Mouse (Mus musculus) MEL (cell line): Measurements from ENCODE around the gene Cyp4b1. TPM values are rescaled to one million over a fixed set of nuclear protein-coding genes. Genes with fewer than 3 reads are reported as not detected.

Experiments used
- DNase-seq: peaks from one replicate; pipeline ENCODE4 v3.0.0; 2011; ENCODE audit warnings: low read depth, low spot score
- H3K27ac ChIP-seq: 2 replicates; pipeline ENCODE4 v1.5.1; 2012; ENCODE audit warnings: low read depth, mild to moderate bottlenecking, control low read depth, low read length, moderate library complexity; ENCODE audit not compliant: control insufficient read depth
- H3K27me3 ChIP-seq, 2 experiments: fragments of 150-350 bp in 1 of 2; sonication (generic) in 1 of 2; 2 replicates each; pipeline ENCODE4 v1.6.1; 2012; ENCODE audit warnings: low read length in 2 of 2, mild to moderate bottlenecking in 2 of 2, improper control_type of control experiment in 1 of 2, moderate library complexity in 1 of 2; ENCODE audit not compliant: insufficient read depth in 2 of 2, control insufficient read depth in 1 of 2
- H3K36me3 ChIP-seq, 2 experiments: 2 replicates each; pipeline ENCODE4 v1.6.1; 2012 to 2014; ENCODE audit warnings: low read length in 2 of 2, improper control_type of control experiment in 1 of 2, inconsistent platforms in 1 of 2, mild to moderate bottlenecking in 1 of 2; ENCODE audit not compliant: insufficient read depth in 2 of 2, control insufficient read depth in 1 of 2
- H3K4me1 ChIP-seq, 2 experiments: fragments of 150-350 bp in 1 of 2; sonication (generic) in 1 of 2; 2 replicates each; pipeline ENCODE4 v1.6.1; 2012; ENCODE audit warnings: low read length in 2 of 2, improper control_type of control experiment in 1 of 2, mild to moderate bottlenecking in 1 of 2; ENCODE audit not compliant: insufficient read depth in 2 of 2, control insufficient read depth in 1 of 2
- H3K4me3 ChIP-seq, 2 experiments: fragments of 150-350 bp in 1 of 2; sonication (generic) in 1 of 2; 2 replicates each; pipeline ENCODE4 v1.5.1; 2012; ENCODE audit warnings: low read depth in 2 of 2, low read length in 2 of 2, mild to moderate bottlenecking in 2 of 2, moderate library complexity in 2 of 2, control low read depth in 1 of 2, improper control_type of control experiment in 1 of 2; ENCODE audit not compliant: control insufficient read depth in 1 of 2, insufficient read depth in 1 of 2
- H3K79me2 ChIP-seq: 2 replicates; pipeline ENCODE4 v1.6.1; 2012; ENCODE audit warnings: mild to moderate bottlenecking, low read length, moderate library complexity; ENCODE audit not compliant: control insufficient read depth, poor library complexity, insufficient read depth
- H3K9ac ChIP-seq: 2 replicates; pipeline ENCODE4 v1.6.1; 2012; ENCODE audit warnings: low read depth, mild to moderate bottlenecking, control low read depth, low read length, moderate library complexity; ENCODE audit not compliant: control insufficient read depth, poor library complexity, severe bottlenecking
- H3K9me3 ChIP-seq: fragments of 150-350 bp; sonication (generic); replicated peaks from 2 replicates; pipeline ENCODE4 v1.6.1; 2012; ENCODE audit warnings: mild to moderate bottlenecking, low read length, improper control_type of control experiment, moderate library complexity; ENCODE audit not compliant: insufficient read depth
- BHLHE40 ChIP-seq: IDR thresholded peaks from 2 replicates; pipeline ENCODE4 v1.6.1; 2012; ENCODE audit warnings: low read depth, mild to moderate bottlenecking, inconsistent platforms, low read length, improper control_type of control experiment, borderline replicate concordance
- CHD1 ChIP-seq: IDR thresholded peaks from 2 replicates; pipeline ENCODE4 v1.6.1; 2012; ENCODE audit warnings: low read depth, mild to moderate bottlenecking, inconsistent platforms, low read length, improper control_type of control experiment
- CHD2 ChIP-seq: IDR thresholded peaks from 2 replicates; pipeline ENCODE4 v1.6.1; 2011; ENCODE audit warnings: low read length, improper control_type of control experiment
- E2F4 ChIP-seq: IDR thresholded peaks from 2 replicates; pipeline ENCODE4 v1.6.1; 2011; ENCODE audit warnings: low read depth, low read length, improper control_type of control experiment, borderline replicate concordance
- ELF1 ChIP-seq: IDR thresholded peaks from 2 replicates; pipeline ENCODE4 v1.6.1; 2014; ENCODE audit warnings: low read depth, mild to moderate bottlenecking, inconsistent platforms, low read length, improper control_type of control experiment, moderate library complexity
- EP300 ChIP-seq, 2 experiments: IDR thresholded peaks; 2 replicates each; pipeline ENCODE4 v1.6.1; 2011; ENCODE audit warnings: improper control_type of control experiment in 2 of 2, low read length in 2 of 2, low read depth in 1 of 2, mild to moderate bottlenecking in 1 of 2
- ETS1 ChIP-seq: IDR thresholded peaks from 2 replicates; pipeline ENCODE4 v1.6.1; 2012; ENCODE audit warnings: low read depth, mild to moderate bottlenecking, inconsistent platforms, low read length, improper control_type of control experiment, moderate library complexity
- GABPA ChIP-seq: IDR thresholded peaks from 2 replicates; pipeline ENCODE4 v1.6.1; 2012; ENCODE audit warnings: low read depth, mild to moderate bottlenecking, inconsistent platforms, low read length, improper control_type of control experiment, moderate library complexity
- GATA1 ChIP-seq: IDR thresholded peaks from 2 replicates; pipeline ENCODE4 v1.6.1; 2011; ENCODE audit warnings: low read depth, low read length, improper control_type of control experiment
- MAFK ChIP-seq: IDR thresholded peaks from 2 replicates; pipeline ENCODE4 v1.6.1; 2011; ENCODE audit warnings: low read depth, mild to moderate bottlenecking, low read length, improper control_type of control experiment, borderline replicate concordance
- MAX ChIP-seq: IDR thresholded peaks from 2 replicates; pipeline ENCODE4 v1.6.1; 2011; ENCODE audit warnings: low read length, improper control_type of control experiment
- MEF2A ChIP-seq: IDR thresholded peaks from 2 replicates; pipeline ENCODE4 v1.6.1; 2014; ENCODE audit warnings: low read depth, mild to moderate bottlenecking, inconsistent platforms, low read length, improper control_type of control experiment; ENCODE audit not compliant: poor library complexity, insufficient replicate concordance, severe bottlenecking; ENCODE audit errors: extremely low read depth
- MXI1 ChIP-seq: IDR thresholded peaks from 2 replicates; pipeline ENCODE4 v1.6.1; 2011; ENCODE audit warnings: mild to moderate bottlenecking, low read depth, low read length, improper control_type of control experiment
- MYC ChIP-seq: IDR thresholded peaks from 2 replicates; pipeline ENCODE4 v1.6.1; 2011; ENCODE audit warnings: low read depth, mild to moderate bottlenecking, low read length, improper control_type of control experiment, moderate library complexity
- NELFE ChIP-seq: IDR thresholded peaks from 2 replicates; pipeline ENCODE4 v1.6.1; 2011; ENCODE audit warnings: low read depth, low read length, improper control_type of control experiment
- NRF1 ChIP-seq: IDR thresholded peaks from 2 replicates; pipeline ENCODE4 v1.6.1; 2014; ENCODE audit warnings: low read depth, mild to moderate bottlenecking, inconsistent platforms, low read length, improper control_type of control experiment, moderate library complexity; ENCODE audit not compliant: poor library complexity, insufficient read depth, severe bottlenecking
- POLR2A ChIP-seq, 2 experiments: IDR thresholded peaks; 2 replicates each; pipeline ENCODE4 v1.6.1; 2011 to 2012; ENCODE audit warnings: low read length in 2 of 2, mild to moderate bottlenecking in 2 of 2, control low read depth in 1 of 2, improper control_type of control experiment in 1 of 2, low read depth in 1 of 2, moderate library complexity in 1 of 2; ENCODE audit not compliant: control insufficient read depth in 1 of 2, insufficient read depth in 1 of 2, poor library complexity in 1 of 2
- POLR2AphosphoS2 ChIP-seq: IDR thresholded peaks from 2 replicates; pipeline ENCODE4 v1.6.1; 2011; ENCODE audit warnings: low read length, improper control_type of control experiment
- POLR2AphosphoS5 ChIP-seq: IDR thresholded peaks from 2 replicates; pipeline ENCODE4 v1.6.1; 2012; ENCODE audit warnings: low read depth, borderline replicate concordance, mild to moderate bottlenecking, inconsistent platforms, low read length, moderate library complexity, mixed read lengths
- RAD21 ChIP-seq: IDR thresholded peaks from 2 replicates; pipeline ENCODE4 v1.6.1; 2011; ENCODE audit warnings: mild to moderate bottlenecking, low read depth, low read length, improper control_type of control experiment
- RCOR1 ChIP-seq: IDR thresholded peaks from 2 replicates; pipeline ENCODE4 v1.6.1; 2012; ENCODE audit warnings: low read depth, mild to moderate bottlenecking, inconsistent platforms, low read length, improper control_type of control experiment
- SIN3A ChIP-seq: IDR thresholded peaks from 2 replicates; pipeline ENCODE4 v1.6.1; 2012; ENCODE audit warnings: low read length, improper control_type of control experiment, inconsistent platforms
- TAL1 ChIP-seq: IDR thresholded peaks from 2 replicates; pipeline ENCODE4 v1.6.1; 2012; ENCODE audit warnings: mild to moderate bottlenecking, inconsistent platforms, low read length, moderate library complexity, mixed read lengths
- TBP ChIP-seq: IDR thresholded peaks from 2 replicates; pipeline ENCODE4 v1.8.0; 2011; ENCODE audit warnings: low read depth, low read length, improper control_type of control experiment
- TCF12 ChIP-seq: IDR thresholded peaks from 2 replicates; pipeline ENCODE4 v1.6.1; 2014; ENCODE audit warnings: low read depth, mild to moderate bottlenecking, inconsistent platforms, low read length, improper control_type of control experiment, moderate library complexity
- UBTF ChIP-seq: IDR thresholded peaks from 2 replicates; pipeline ENCODE4 v1.6.1; 2012; ENCODE audit warnings: low read depth, mild to moderate bottlenecking, inconsistent platforms, low read length, improper control_type of control experiment, moderate library complexity, borderline replicate concordance; ENCODE audit not compliant: insufficient read depth
- USF2 ChIP-seq, 2 experiments: IDR thresholded peaks; 2 replicates each; pipeline ENCODE4 v1.6.1; 2011 to 2012; ENCODE audit warnings: improper control_type of control experiment in 2 of 2, low read length in 2 of 2, borderline replicate concordance in 1 of 2, inconsistent platforms in 1 of 2, low read depth in 1 of 2, mild to moderate bottlenecking in 1 of 2; ENCODE audit not compliant: insufficient read depth in 1 of 2
- ZC3H11A ChIP-seq: IDR thresholded peaks from 2 replicates; pipeline ENCODE4 v1.6.1; 2012; ENCODE audit warnings: low read depth, mild to moderate bottlenecking, inconsistent platforms, low read length, improper control_type of control experiment
- ZKSCAN1 ChIP-seq: IDR thresholded peaks from 2 replicates; pipeline ENCODE4 v1.6.1; 2012; ENCODE audit warnings: low read depth, mild to moderate bottlenecking, inconsistent platforms, low read length, improper control_type of control experiment, moderate library complexity
- ZNF384 ChIP-seq: IDR thresholded peaks from 2 replicates; pipeline ENCODE4 v1.6.1; 2012; ENCODE audit warnings: low read depth, mild to moderate bottlenecking, inconsistent platforms, low read length, improper control_type of control experiment
- polyA plus RNA-seq, 2 experiments: library from polyadenylated mRNA; stranded (reverse) in 1 of 2; unstranded in 1 of 2; fragments of >175 nt in 1 of 2; fragments of >200 nt in 1 of 2; gene quantifications; 2 replicates each; pipeline versions ENCODE4 v1.2.1 to v1.2.4; 2012; ENCODE audit warnings: low replicate concordance in 2 of 2, low read depth in 1 of 2; ENCODE audit not compliant: insufficient read length in 2 of 2, insufficient read depth in 1 of 2, missing spikeins in 1 of 2
- total RNA-seq: library from RNA; depleted of rRNA; stranded (reverse); fragments of 300-350 nt; gene quantifications from 2 replicates; pipeline ENCODE4 v1.2.3, GENCODE M21; 2012

Gene Cyp4b1
- total and polyA plus RNA-seq, 3 experiments: 1.1 to 2.1 TPM; not detected in 1

DNA sequence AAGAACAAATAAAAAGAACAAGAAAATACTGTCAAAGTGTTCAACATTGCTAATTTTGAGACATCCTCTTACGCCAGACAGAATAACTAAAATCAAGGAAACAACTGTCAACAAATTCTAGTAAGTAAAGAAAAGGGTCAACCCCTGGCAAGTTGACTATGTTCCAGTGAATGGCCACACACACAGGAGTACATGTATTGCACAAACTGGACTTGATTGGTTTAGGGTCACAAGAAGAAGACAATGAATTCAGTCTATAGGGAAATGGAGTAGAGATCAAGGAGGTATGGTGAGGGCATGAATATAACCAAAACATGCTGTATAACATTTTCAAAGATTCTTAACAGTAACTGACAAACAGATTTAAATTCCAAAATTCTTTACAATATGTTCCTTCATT lies 51.2 kb downstream of the Cyp4b1 start:
- H3K27me3 ChIP-seq: peaks cover 0 to 2% of the 10 kb centered on the region in 2 experiments; a peak in 1 of 4 replicates
- H3K4me3 ChIP-seq: no peak overlapping the region
- no peaks in the 10 kb centered on the region for H3K4me1 ChIP-seq
- TF ChIP-seq GABPA (no peak), ZC3H11A (no peak), RCOR1 (no peak), USF2 (IDR thresholded peaks at IDR 0.05; ENCODE audit: borderline replicate concordance in 1 of 2, insufficient read depth in 1 of 2, low read depth in 1 of 2, low read length in 2 of 2) (no peak), E2F4 (no peak), UBTF (no peak), MEF2A (no peak), ELF1 (no peak), CHD2 (no peak), NELFE (no peak), MXI1 (no peak), MAX (no peak), TCF12 (no peak), ZKSCAN1 (no peak), ETS1 (no peak), BHLHE40 (no peak)
- H3K79me2 ChIP-seq: no peaks in the 10 kb centered on the region
- no peak overlapping the region for H3K27ac ChIP-seq
- no peaks in the 10 kb centered on the region for H3K9me3 ChIP-seq
- H3K36me3 ChIP-seq: no peaks in the 10 kb centered on the region
- DNase-seq: no peak
- no peak overlapping the region for H3K9ac ChIP-seq

DNA sequence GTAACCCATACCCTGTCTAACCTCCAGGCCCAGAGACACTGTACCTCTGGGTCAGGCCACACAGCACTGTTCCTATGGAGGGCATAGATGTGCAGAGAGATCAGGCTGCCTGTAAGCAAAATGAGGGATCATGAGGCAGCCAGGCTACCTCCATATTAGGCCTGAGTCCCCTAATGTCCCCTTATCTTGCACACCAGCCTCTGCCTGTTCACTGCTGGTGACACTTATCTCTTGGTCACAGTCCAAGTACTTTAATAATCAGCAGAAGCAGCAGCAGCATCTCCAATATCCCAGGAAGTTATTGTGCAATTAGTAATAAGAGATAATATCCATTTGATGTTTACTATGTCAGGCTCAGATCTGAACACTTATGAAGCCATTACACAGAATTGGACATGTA lies 64.5 kb downstream of the Cyp4b1 start:
- Histone ChIP-seq H3K79me2 (no peaks in the 10 kb centered on the region), H3K27me3 (no peaks in the 10 kb centered on the region), H3K4me1 (peaks cover 0 to 9% of the 10 kb centered on the region in 2 experiments; a peak in 2 of 4 replicates), H3K9ac (no peak overlapping the region), H3K27ac (peak overlapping the region; percentile 8; the same call in 1 of the 2 replicates), H3K4me3 (no peak overlapping the region), H3K36me3 (peaks cover 0 to 14% of the 10 kb centered on the region in 2 experiments; a peak in 2 of 4 replicates), H3K9me3 (no peaks in the 10 kb centered on the region)
- DNase-seq: peak; percentile 90
- no peak for TF ChIP-seq USF2 (IDR thresholded peaks at IDR 0.05; ENCODE audit: borderline replicate concordance in 1 of 2, insufficient read depth in 1 of 2, low read depth in 1 of 2, low read length in 2 of 2)
- no peak for TF ChIP-seq ZC3H11A
- TF ChIP-seq ZKSCAN1: no peak
- peak; percentile 84 for TF ChIP-seq RCOR1
- TF ChIP-seq MYC: no peak
- TF ChIP-seq GATA1: peak; percentile 99
- no peak for TF ChIP-seq POLR2A (IDR thresholded peaks at IDR 0.05; ENCODE audit: control insufficient read depth in 1 of 2, insufficient read depth in 1 of 2, low read depth in 1 of 2, low read length in 2 of 2, poor library complexity in 1 of 2)
- TF ChIP-seq CHD1: no peak
- TF ChIP-seq TAL1: peak; percentile 98
- peak; percentile 68; the same call in 1 of the 2 replicates for TF ChIP-seq BHLHE40
- TF ChIP-seq TCF12: peak; percentile 100
- TF ChIP-seq RAD21: no peak
- no peak for TF ChIP-seq TBP
- peak; percentile 70 for TF ChIP-seq SIN3A
- peak; percentile 76 for TF ChIP-seq POLR2AphosphoS2
- TF ChIP-seq ZNF384: no peak
- no peak for TF ChIP-seq NRF1
- TF ChIP-seq POLR2AphosphoS5: no peak
- TF ChIP-seq MAX: no peak
- peak; percentile 99 for TF ChIP-seq EP300 (IDR thresholded peaks at IDR 0.05; ENCODE audit: low read depth in 1 of 2, low read length in 2 of 2)
- peak; percentile 78; the same call in 1 of the 2 replicates for TF ChIP-seq MAFK
- peak; percentile 44; the same call in 1 of the 2 replicates for TF ChIP-seq ELF1
